Mouse (Mus musculus) embryonic fibroblast, embryonic 13.5 days (primary cell): ENCODE data around the gene Cmtm2b.

ENCODE experiments used
- CTCF ChIP-seq: IDR thresholded peaks from 2 replicates; pipeline ENCODE4 v1.5.1; 2011; ENCODE audit warnings: mild to moderate bottlenecking, control low read depth, low read length, moderate library complexity, borderline replicate concordance; ENCODE audit not compliant: insufficient read depth
- POLR2A ChIP-seq: IDR thresholded peaks from 2 replicates; pipeline ENCODE4 v1.6.1; 2011; ENCODE audit warnings: low read depth, mild to moderate bottlenecking, control low read depth, low read length, moderate library complexity

- TF ChIP-seq CTCF, result no peak
- TF ChIP-seq POLR2A, result no peak
Observed at GRCm38 (mm10) chr8:104334196-104334595, 12.2 kb downstream of the Cmtm2b start.
